Mouse (Mus musculus): ENCODE data around the gene Adcy6. TPM values are rescaled to one million over a fixed set of nuclear protein-coding genes. Genes with fewer than 3 reads are reported as not detected.

Adcy6 gene
- polyA plus RNA-seq, 1 experiment from 2014 or later: 8.3 TPM

DNA sequence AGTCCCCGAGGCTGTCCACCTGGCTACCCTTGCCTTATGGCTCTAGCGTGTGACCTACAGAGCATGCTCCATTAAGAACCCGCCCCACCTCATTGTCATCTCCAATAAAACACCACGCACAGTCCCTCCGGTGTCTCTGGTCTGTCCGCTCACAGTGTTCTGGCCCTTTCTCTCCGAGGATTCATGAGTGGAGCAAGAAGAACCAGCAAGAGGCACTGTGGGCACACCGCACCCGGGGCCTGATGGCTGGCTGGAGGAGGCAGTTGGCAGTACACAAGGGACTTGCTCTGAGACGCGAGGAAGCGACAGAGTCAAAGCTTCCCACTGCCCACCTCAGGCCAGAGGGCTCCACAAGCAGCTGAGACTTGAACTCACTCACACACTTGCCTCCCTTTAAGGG, 34.5 kb upstream of the Adcy6 start:
- 86% methylated on average over 12 of the region's 12 CpGs for WGBS (ENCODE audit: insufficient replicate concordance)
- no peaks in the 10 kb centered on the region for H3K9me3 ChIP-seq (replicated peaks; ENCODE audit: control insufficient read depth, low read length)
- peaks cover 43% of the 10 kb centered on the region for H3K36me3 ChIP-seq (ENCODE audit: control insufficient read depth, insufficient read depth)
- no peaks in the 10 kb centered on the region for H3K4me1 ChIP-seq (ENCODE audit: control insufficient read depth, low read depth, low read length)
- H3K27me3 ChIP-seq (ENCODE audit: control insufficient read depth, insufficient read depth, low read depth, low read length): peaks cover 4% of the 10 kb centered on the region
- H3K27ac ChIP-seq (ENCODE audit: low read length): no peak overlapping the region
- no peak overlapping the region for H3K4me3 ChIP-seq (ENCODE audit: low read depth, low read length)
- ATAC-seq (ENCODE audit: low read depth): no peak
- no peak overlapping the region for H3K9ac ChIP-seq (ENCODE audit: low read depth, low read length)
- no peak overlapping the region for H3K4me2 ChIP-seq (ENCODE audit: low read depth, low read length)

DNA sequence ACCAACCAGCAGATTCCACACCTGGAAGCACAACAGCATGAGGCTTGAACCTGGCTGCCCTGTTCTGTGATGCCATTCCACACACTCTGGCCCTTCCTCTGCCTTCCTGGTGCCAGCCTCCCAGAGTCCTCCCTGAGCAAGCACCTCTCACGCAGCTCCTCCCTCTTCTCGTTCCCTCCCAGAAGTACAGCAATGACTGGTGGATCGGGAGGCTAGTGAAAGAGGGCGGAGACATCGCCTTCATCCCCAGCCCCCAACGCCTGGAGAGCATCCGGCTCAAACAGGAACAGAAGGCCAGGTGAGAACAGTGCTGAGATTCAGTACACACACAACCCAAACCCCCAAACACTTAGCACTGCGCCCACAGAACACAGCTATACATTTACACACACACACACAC, 30.3 kb upstream of the Adcy6 start:
- Histone ChIP-seq H3K4me2 (ENCODE audit: low read depth, low read length) (no peak overlapping the region), H3K27ac (ENCODE audit: low read length) (no peak overlapping the region), H3K4me3 (ENCODE audit: low read depth, low read length) (no peak overlapping the region), H3K27me3 (ENCODE audit: control insufficient read depth, insufficient read depth, low read depth, low read length) (peaks cover 28% of the 10 kb centered on the region), H3K36me3 (ENCODE audit: control insufficient read depth, insufficient read depth) (peaks cover 4% of the 10 kb centered on the region), H3K9ac (ENCODE audit: low read depth, low read length) (no peak overlapping the region), H3K9me3 (replicated peaks; ENCODE audit: control insufficient read depth, low read length) (no peaks in the 10 kb centered on the region), H3K4me1 (ENCODE audit: control insufficient read depth, low read depth, low read length) (peaks cover under 1% of the 10 kb centered on the region; the same call in 1 of the 2 replicates)
- ATAC-seq (ENCODE audit: low read depth): no peak
- 19% methylated on average over 8 of the region's 8 CpGs for WGBS (ENCODE audit: insufficient replicate concordance)

DNA sequence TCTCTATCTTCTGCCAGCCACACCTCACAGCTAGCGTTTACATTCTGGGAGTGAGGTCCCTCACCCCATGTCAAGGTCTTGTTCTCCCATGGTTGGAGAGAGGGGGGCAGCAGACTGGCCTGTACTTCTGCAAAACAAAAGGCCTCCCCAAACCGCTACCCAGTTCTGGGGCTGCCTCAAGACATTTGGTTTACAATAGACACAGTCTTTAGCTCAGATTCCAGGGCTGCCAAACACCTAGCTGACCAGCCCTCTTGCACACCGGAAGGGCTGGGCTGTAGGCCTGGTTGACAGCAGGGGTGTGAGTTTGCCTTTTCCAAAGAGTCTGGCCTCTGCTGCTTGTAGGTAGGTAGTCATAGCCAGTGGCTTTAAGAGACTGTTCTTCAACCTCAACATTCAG, 27.3 kb upstream of the Adcy6 start:
- peaks cover 8% of the 10 kb centered on the region; the same call in 1 of the 2 replicates for H3K4me1 ChIP-seq (ENCODE audit: control insufficient read depth, low read depth, low read length)
- no peak for ATAC-seq (ENCODE audit: low read depth)
- no peaks in the 10 kb centered on the region for H3K36me3 ChIP-seq (ENCODE audit: control insufficient read depth, insufficient read depth)
- H3K9ac ChIP-seq (ENCODE audit: low read depth, low read length): no peak overlapping the region
- H3K4me3 ChIP-seq (ENCODE audit: low read depth, low read length): no peak overlapping the region
- WGBS (ENCODE audit: insufficient replicate concordance): 46% methylated on average over 3 of the region's 3 CpGs
- no peak overlapping the region for H3K27ac ChIP-seq (ENCODE audit: low read length)
- H3K9me3 ChIP-seq (replicated peaks; ENCODE audit: control insufficient read depth, low read length): no peaks in the 10 kb centered on the region
- H3K4me2 ChIP-seq (ENCODE audit: low read depth, low read length): no peak overlapping the region
- peaks cover 58% of the 10 kb centered on the region for H3K27me3 ChIP-seq (ENCODE audit: control insufficient read depth, insufficient read depth, low read depth, low read length)

GRCm38 (mm10) chr15:98636517-98636916, 26.6 kb upstream of the Adcy6 start:
- Histone ChIP-seq H3K9me3 (replicated peaks; ENCODE audit: control insufficient read depth, low read length) (no peaks in the 10 kb centered on the region), H3K27me3 (ENCODE audit: control insufficient read depth, insufficient read depth, low read depth, low read length) (peaks cover 65% of the 10 kb centered on the region), H3K9ac (ENCODE audit: low read depth, low read length) (no peak overlapping the region), H3K27ac (ENCODE audit: low read length) (no peak overlapping the region), H3K4me2 (ENCODE audit: low read depth, low read length) (no peak overlapping the region), H3K4me3 (ENCODE audit: low read depth, low read length) (no peak overlapping the region), H3K36me3 (ENCODE audit: control insufficient read depth, insufficient read depth) (no peaks in the 10 kb centered on the region), H3K4me1 (ENCODE audit: control insufficient read depth, low read depth, low read length) (peaks cover 10% of the 10 kb centered on the region)
- ATAC-seq (ENCODE audit: low read depth): no peak
- WGBS (ENCODE audit: insufficient replicate concordance): 36% methylated on average over 5 of the region's 5 CpGs

DNA sequence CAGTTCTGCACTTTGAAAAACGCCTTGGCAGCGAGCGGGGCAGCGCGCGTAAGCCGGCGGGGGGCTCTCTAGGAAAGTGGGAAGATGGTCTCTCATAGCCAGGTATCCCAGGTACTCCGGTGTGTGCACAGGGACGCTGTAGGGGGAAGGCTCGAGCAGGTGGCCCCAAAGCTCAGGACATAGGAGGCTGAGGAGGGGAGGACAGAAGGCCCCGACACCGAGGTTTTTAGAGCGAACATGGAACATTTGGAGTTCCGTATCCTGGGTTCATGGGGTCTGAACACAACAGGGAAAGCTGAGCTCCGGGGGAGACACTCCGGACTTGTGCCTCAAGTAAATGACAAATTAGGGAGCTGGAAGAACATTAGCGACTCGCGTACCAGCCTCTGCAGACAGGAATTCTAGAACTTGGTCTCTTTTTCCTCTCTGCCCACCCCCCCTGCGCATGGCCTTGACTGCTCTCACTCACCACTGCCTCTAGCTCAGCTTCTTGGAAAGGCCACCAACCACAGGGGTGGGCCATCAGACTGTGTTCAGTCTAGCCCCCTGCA, 25.5 kb upstream of the Adcy6 start:
- Histone ChIP-seq H3K9me3 (replicated peaks; ENCODE audit: control insufficient read depth, low read length) (no peaks in the 10 kb centered on the region), H3K27ac (ENCODE audit: low read length) (no peak overlapping the region), H3K27me3 (ENCODE audit: control insufficient read depth, insufficient read depth, low read depth, low read length) (peaks cover 76% of the 10 kb centered on the region), H3K4me3 (ENCODE audit: low read depth, low read length) (peak overlapping the region; percentile 67), H3K4me2 (ENCODE audit: low read depth, low read length) (peak overlapping the region; percentile 91), H3K9ac (ENCODE audit: low read depth, low read length) (no peak overlapping the region), H3K36me3 (ENCODE audit: control insufficient read depth, insufficient read depth) (no peaks in the 10 kb centered on the region), H3K4me1 (ENCODE audit: control insufficient read depth, low read depth, low read length) (peaks cover 12% of the 10 kb centered on the region)
- ATAC-seq (ENCODE audit: low read depth): no peak
- 4% methylated on average over 21 of the region's 21 CpGs for WGBS (ENCODE audit: insufficient replicate concordance)

DNA sequence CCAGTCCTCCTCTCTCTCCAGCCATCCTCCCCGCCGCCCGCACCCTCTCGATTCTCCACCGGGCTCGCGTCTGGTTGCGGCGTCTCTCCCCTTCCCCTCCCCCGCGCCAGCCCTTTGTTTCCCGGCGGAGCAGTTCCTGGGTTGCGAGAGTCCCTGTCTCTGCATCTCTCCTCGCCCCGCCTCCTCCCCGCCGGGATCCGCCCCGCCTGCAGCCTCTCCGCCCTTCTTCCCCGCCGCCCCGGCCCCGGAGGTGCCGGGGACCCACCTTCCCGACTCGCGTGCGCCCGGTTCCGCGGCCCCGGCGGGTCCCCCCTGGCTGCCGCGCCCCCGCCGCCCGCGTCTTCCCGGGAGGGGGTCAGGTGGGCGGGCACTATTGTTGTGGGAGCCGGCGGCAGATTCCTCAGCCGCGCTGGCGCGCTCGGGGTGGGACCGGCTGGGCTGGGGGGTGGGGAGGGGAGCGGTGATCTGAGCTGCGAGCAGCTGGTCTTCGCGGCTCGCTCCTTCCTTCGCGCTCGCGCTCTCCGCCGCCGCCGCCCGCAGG, 24.7 kb upstream of the Adcy6 start:
- H3K4me2 ChIP-seq (ENCODE audit: low read depth, low read length): peak overlapping the region; percentile 91
- H3K36me3 ChIP-seq (ENCODE audit: control insufficient read depth, insufficient read depth): no peaks in the 10 kb centered on the region
- H3K4me1 ChIP-seq (ENCODE audit: control insufficient read depth, low read depth, low read length): peaks cover 12% of the 10 kb centered on the region
- peak overlapping the region; percentile 39; the same call in 1 of the 2 replicates for H3K9ac ChIP-seq (ENCODE audit: low read depth, low read length)
- H3K27ac ChIP-seq (ENCODE audit: low read length): no peak overlapping the region
- no peaks in the 10 kb centered on the region for H3K9me3 ChIP-seq (replicated peaks; ENCODE audit: control insufficient read depth, low read length)
- H3K27me3 ChIP-seq (ENCODE audit: control insufficient read depth, insufficient read depth, low read depth, low read length): peaks cover 81% of the 10 kb centered on the region
- WGBS (ENCODE audit: insufficient replicate concordance): under 1% methylated on average over 60 of the region's 65 CpGs
- peak; percentile 15; the same call in 1 of the 2 replicates for ATAC-seq (ENCODE audit: low read depth)
- peak overlapping the region; percentile 67 for H3K4me3 ChIP-seq (ENCODE audit: low read depth, low read length)

- Histone ChIP-seq H3K4me2 (ENCODE audit: low read depth, low read length) (peak overlapping the region; percentile 91), H3K9ac (ENCODE audit: low read depth, low read length) (no peak overlapping the region), H3K4me1 (ENCODE audit: control insufficient read depth, low read depth, low read length) (peaks cover 12% of the 10 kb centered on the region), H3K9me3 (replicated peaks; ENCODE audit: control insufficient read depth, low read length) (no peaks in the 10 kb centered on the region), H3K4me3 (ENCODE audit: low read depth, low read length) (peak overlapping the region; percentile 67), H3K27ac (ENCODE audit: low read length) (no peak overlapping the region), H3K27me3 (ENCODE audit: control insufficient read depth, insufficient read depth, low read depth, low read length) (peaks cover 83% of the 10 kb centered on the region), H3K36me3 (ENCODE audit: control insufficient read depth, insufficient read depth) (no peaks in the 10 kb centered on the region)
- ATAC-seq (ENCODE audit: low read depth): no peak
- 1% methylated on average over 25 of the region's 25 CpGs for WGBS (ENCODE audit: insufficient replicate concordance)
Observed at GRCm38 (mm10) chr15:98633822-98634470, 24.1 kb upstream of the Adcy6 start.

- peaks cover 15% of the 10 kb centered on the region for H3K4me1 ChIP-seq (ENCODE audit: control insufficient read depth, low read depth, low read length)
- H3K4me3 ChIP-seq (ENCODE audit: low read depth, low read length): no peak overlapping the region
- H3K27ac ChIP-seq (ENCODE audit: low read length): no peak overlapping the region
- H3K36me3 ChIP-seq (ENCODE audit: control insufficient read depth, insufficient read depth): no peaks in the 10 kb centered on the region
- no peaks in the 10 kb centered on the region for H3K9me3 ChIP-seq (replicated peaks; ENCODE audit: control insufficient read depth, low read length)
- H3K9ac ChIP-seq (ENCODE audit: low read depth, low read length): no peak overlapping the region
- no peak for ATAC-seq (ENCODE audit: low read depth)
- H3K27me3 ChIP-seq (ENCODE audit: control insufficient read depth, insufficient read depth, low read depth, low read length): peaks cover 94% of the 10 kb centered on the region
- WGBS (ENCODE audit: insufficient replicate concordance): 3% methylated on average over 4 of the region's 4 CpGs
- H3K4me2 ChIP-seq (ENCODE audit: low read depth, low read length): no peak overlapping the region
Observed at GRCm38 (mm10) chr15:98632921-98633320, 23.0 kb upstream of the Adcy6 start.

DNA sequence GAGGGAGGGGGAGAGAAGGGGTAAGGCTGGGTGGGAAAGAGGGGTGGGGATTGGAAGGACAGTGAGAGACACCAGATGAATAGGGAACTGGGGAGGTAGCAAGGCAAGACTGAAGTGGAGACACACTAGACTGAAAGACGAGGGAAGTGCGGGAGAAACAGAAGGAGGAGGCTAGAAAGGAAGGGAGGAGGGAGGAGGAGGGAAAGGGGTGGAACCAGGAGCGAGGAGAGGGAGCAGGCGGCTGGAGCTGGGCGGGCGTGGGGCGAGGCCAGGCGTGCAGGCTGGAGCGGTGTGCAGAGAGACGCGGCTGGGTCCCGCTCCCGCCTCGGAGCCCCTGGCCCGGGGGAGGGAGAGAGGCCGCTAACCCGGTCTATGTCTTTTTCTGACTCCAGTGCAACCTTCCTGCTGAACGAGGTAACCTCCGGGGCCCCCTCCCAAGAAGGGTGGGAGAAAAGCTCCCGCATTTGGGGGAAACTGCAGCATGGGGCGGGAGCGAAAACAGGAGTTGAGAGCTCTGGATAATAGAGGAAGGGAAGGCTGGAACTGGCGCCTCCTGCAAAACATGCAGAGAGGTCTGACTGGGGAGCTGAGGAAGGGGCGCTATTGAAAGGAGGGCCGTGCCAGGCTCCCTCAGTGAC, 22.4 kb upstream of the Adcy6 start:
- Histone ChIP-seq H3K9ac (ENCODE audit: low read depth, low read length) (no peak overlapping the region), H3K36me3 (ENCODE audit: control insufficient read depth, insufficient read depth) (no peaks in the 10 kb centered on the region), H3K9me3 (replicated peaks; ENCODE audit: control insufficient read depth, low read length) (no peaks in the 10 kb centered on the region), H3K27ac (ENCODE audit: low read length) (no peak overlapping the region), H3K4me3 (ENCODE audit: low read depth, low read length) (peak overlapping the region; percentile 18; the same call in 1 of the 2 replicates), H3K4me2 (ENCODE audit: low read depth, low read length) (no peak overlapping the region), H3K4me1 (ENCODE audit: control insufficient read depth, low read depth, low read length) (peaks cover 15% of the 10 kb centered on the region), H3K27me3 (ENCODE audit: control insufficient read depth, insufficient read depth, low read depth, low read length) (peaks cover 98% of the 10 kb centered on the region)
- 0 out of 2 replicates have a peak, but pooled peaks have one; percentile 25 for ATAC-seq (ENCODE audit: low read depth)
- 2% methylated on average over 24 of the region's 25 CpGs for WGBS (ENCODE audit: insufficient replicate concordance)

Data from liver, embryonic 16.5 days (tissue).